ENCODE assay signal across 28 mouse cellular contexts in genomic region chr5:57934666-57935065, GRCm38 (mm10).
"Had no signal": no experiment of that assay in that cellular context is flagged by ENCODE, and none has a peak within 500 bp of the region (broad histone marks: within the 10 kb centered on the region; RNA-seq: fewer than 3 reads in every experiment).

No protein-coding gene starts in this region.

- H3K27ac ChIP-seq: embryonic facial prominence, embryonic 10.5 days; embryonic facial prominence, embryonic 12.5 days; embryonic facial prominence, embryonic 13.5 days; embryonic facial prominence, embryonic 15.5 days; forebrain, embryonic 10.5 days; forebrain, embryonic 12.5 days; forebrain, embryonic 13.5 days; forebrain, embryonic 15.5 days; gastrocnemius, adult 2 months; heart, adult 2 months had no signal

- H3K4me3 ChIP-seq: embryonic facial prominence, embryonic 10.5 days; embryonic facial prominence, embryonic 12.5 days; embryonic facial prominence, embryonic 13.5 days; embryonic facial prominence, embryonic 15.5 days; erythroblast, embryonic 14.5 days; forebrain, embryonic 10.5 days; forebrain, embryonic 12.5 days; forebrain, embryonic 13.5 days; forebrain, embryonic 15.5 days; gastrocnemius, adult 2 months; heart, adult 2 months had no signal

- H3K9ac ChIP-seq: embryonic facial prominence, embryonic 12.5 days; embryonic facial prominence, embryonic 13.5 days; embryonic facial prominence, embryonic 15.5 days; forebrain, embryonic 12.5 days; forebrain, embryonic 13.5 days; forebrain, embryonic 15.5 days; forebrain, postnatal 0 days had no signal

- H3K4me1 ChIP-seq: embryonic facial prominence, embryonic 10.5 days; embryonic facial prominence, embryonic 12.5 days; embryonic facial prominence, embryonic 13.5 days; embryonic facial prominence, embryonic 15.5 days; forebrain, embryonic 10.5 days; forebrain, embryonic 12.5 days; forebrain, embryonic 13.5 days; forebrain, embryonic 15.5 days had no signal

- H3K4me2 ChIP-seq: embryonic facial prominence, embryonic 12.5 days; embryonic facial prominence, embryonic 13.5 days; embryonic facial prominence, embryonic 15.5 days; forebrain, embryonic 12.5 days; forebrain, embryonic 13.5 days; forebrain, embryonic 15.5 days had no signal

- H3K27me3 ChIP-seq: embryonic facial prominence, embryonic 12.5 days; embryonic facial prominence, embryonic 13.5 days; embryonic facial prominence, embryonic 15.5 days; forebrain, embryonic 12.5 days; forebrain, embryonic 13.5 days; forebrain, embryonic 15.5 days had no signal

- DNase-seq: cerebellum, adult 8-10 months; cerebellum, adult 9-10 months; cerebellum, adult 9-11 months; cerebellum, postnatal 10 days; cerebellum, postnatal 14 days; cerebellum, postnatal 25 days; cerebellum, postnatal 36 days; embryo, embryonic 11 days; forebrain, postnatal 0 days; gastrocnemius, adult 2 months; gastrocnemius, postnatal 10 days; gastrocnemius, postnatal 14 days; gastrocnemius, postnatal 25 days; gastrocnemius, postnatal 36 days; heart, adult 11 months; heart, adult 18-20 months; heart, adult 2 months had no signal

- ATAC-seq: forebrain, embryonic 13.5 days; forebrain, embryonic 14.5 days; forebrain, embryonic 15.5 days; forebrain, embryonic 16.5 days; forebrain, postnatal 0 days had no signal

- H3K36me3 ChIP-seq: embryonic facial prominence, embryonic 10.5 days; embryonic facial prominence, embryonic 12.5 days; embryonic facial prominence, embryonic 13.5 days; embryonic facial prominence, embryonic 15.5 days; forebrain, embryonic 10.5 days; forebrain, embryonic 12.5 days; forebrain, embryonic 15.5 days had no signal

- H3K9me3 ChIP-seq: embryonic facial prominence, embryonic 10.5 days; embryonic facial prominence, embryonic 12.5 days; embryonic facial prominence, embryonic 13.5 days; embryonic facial prominence, embryonic 15.5 days; forebrain, embryonic 10.5 days; forebrain, embryonic 12.5 days; forebrain, embryonic 13.5 days; forebrain, embryonic 15.5 days had no signal
